Mouse (Mus musculus): ENCODE data around the gene Smg6.

The Smg6 gene

GRCm38 (mm10) chr11:75210755-75211154 is 285.1 kb downstream of the Smg6 start:
- in situ Hi-C loops (cut with MboI, MseI), result no loop called here

GRCm38 (mm10) chr11:75212031-75212667 is 286.5 kb downstream of the Smg6 start:
- in situ Hi-C loops (cut with MboI, MseI), result no loop called here

- in situ Hi-C loops (cut with MboI, MseI), result no loop called here
Measured at GRCm38 (mm10) chr11:75212876-75213275, 287.3 kb downstream of the Smg6 start.

GRCm38 (mm10) chr11:75213372-75214080 is 287.9 kb downstream of the Smg6 start:
- in situ Hi-C loops (cut with MboI, MseI), result no loop called here

Data from T-helper 1 cell (primary cell).